Mouse (Mus musculus): Measurements from ENCODE around the gene Lrch4. TPM values are rescaled to one million over a fixed set of nuclear protein-coding genes. Genes with fewer than 3 reads are reported as not detected.
"Not testable (repeated sequence)": the region's sequence is repeated elsewhere in the genome, so short reads cannot be mapped to it uniquely, and the experiment has no call there.

The Lrch4 gene
- polyA plus RNA-seq, 1 experiment from 2014 or later, result 201 TPM

- no peak for DNase-seq (ENCODE audit: low spot score)
Measured at GRCm38 (mm10) chr5:137611245-137611602, 17.7 kb upstream of the Lrch4 start.

- no peak for DNase-seq (ENCODE audit: low spot score)
Measured at GRCm38 (mm10) chr5:137613076-137613475, 15.8 kb upstream of the Lrch4 start.

GRCm38 (mm10) chr5:137613550-137613949 lies 15.4 kb upstream of the Lrch4 start, which contains the start of gene Pcolce:
Pcolce (minus strand) TSS chr5:137613784.
- DNase-seq (ENCODE audit: low spot score), result no peak

GRCm38 (mm10) chr5:137614921-137615320 lies 14.0 kb upstream of the Lrch4 start:
- DNase-seq (ENCODE audit: low spot score), result not testable (repeated sequence)

GRCm38 (mm10) chr5:137615347-137615746 lies 13.6 kb upstream of the Lrch4 start:
- DNase-seq (ENCODE audit: low spot score), result no peak

- DNase-seq (ENCODE audit: low spot score), result no peak
Measured at GRCm38 (mm10) chr5:137623937-137624530, 4.9 kb upstream of the Lrch4 start.

- DNase-seq (ENCODE audit: low spot score), result no peak
Measured at GRCm38 (mm10) chr5:137627991-137628390, 930 bp upstream of the Lrch4 start.

GRCm38 (mm10) chr5:137629306-137629721 lies 393 bp downstream of the Lrch4 start:
- no peak for DNase-seq (ENCODE audit: low spot score)

GRCm38 (mm10) chr5:137629906-137630545 lies 1.1 kb downstream of the Lrch4 start:
- peak; percentile 54 for DNase-seq (ENCODE audit: low spot score)

- DNase-seq (ENCODE audit: low spot score), result no peak
Measured at GRCm38 (mm10) chr5:137630602-137631001, 1.7 kb downstream of the Lrch4 start.

GRCm38 (mm10) chr5:137631171-137631570 lies 2.2 kb downstream of the Lrch4 start:
- DNase-seq (ENCODE audit: low spot score), result peak; percentile 93

- DNase-seq (ENCODE audit: low spot score), result no peak
Measured at GRCm38 (mm10) chr5:137631591-137631990, 2.7 kb downstream of the Lrch4 start.

GRCm38 (mm10) chr5:137633397-137634084 lies 4.6 kb downstream of the Lrch4 start:
- DNase-seq (ENCODE audit: low spot score), result no peak

GRCm38 (mm10) chr5:137639472-137639871 lies 10.6 kb downstream of the Lrch4 start:
- no peak for DNase-seq (ENCODE audit: low spot score)

GRCm38 (mm10) chr5:137641054-137641453 lies 12.1 kb downstream of the Lrch4 start, which contains the start of gene Sap25:
Sap25 (plus strand) TSS chr5:137641334.
- DNase-seq (ENCODE audit: low spot score), result peak; percentile 57

GRCm38 (mm10) chr5:137642886-137643285 lies 14.0 kb downstream of the Lrch4 start:
- no peak for DNase-seq (ENCODE audit: low spot score)

GRCm38 (mm10) chr5:137644484-137644883 lies 15.6 kb downstream of the Lrch4 start:
- DNase-seq (ENCODE audit: low spot score), result no peak

GRCm38 (mm10) chr5:137645091-137645651 lies 16.2 kb downstream of the Lrch4 start:
- DNase-seq (ENCODE audit: low spot score), result peak; percentile 37

GRCm38 (mm10) chr5:137645652-137646091 lies 16.8 kb downstream of the Lrch4 start, which contains the start of gene Irs3:
Irs3 (minus strand) TSS chr5:137645714.
- no peak for DNase-seq (ENCODE audit: low spot score)

- peak; percentile 42 for DNase-seq (ENCODE audit: low spot score)
Measured at GRCm38 (mm10) chr5:137647827-137648601, 19.1 kb downstream of the Lrch4 start.

GRCm38 (mm10) chr5:137649251-137649650 lies 20.3 kb downstream of the Lrch4 start:
- no peak for DNase-seq (ENCODE audit: low spot score)
